26 mouse cellular contexts compared by ENCODE assay signal in the genomic region with DNA sequence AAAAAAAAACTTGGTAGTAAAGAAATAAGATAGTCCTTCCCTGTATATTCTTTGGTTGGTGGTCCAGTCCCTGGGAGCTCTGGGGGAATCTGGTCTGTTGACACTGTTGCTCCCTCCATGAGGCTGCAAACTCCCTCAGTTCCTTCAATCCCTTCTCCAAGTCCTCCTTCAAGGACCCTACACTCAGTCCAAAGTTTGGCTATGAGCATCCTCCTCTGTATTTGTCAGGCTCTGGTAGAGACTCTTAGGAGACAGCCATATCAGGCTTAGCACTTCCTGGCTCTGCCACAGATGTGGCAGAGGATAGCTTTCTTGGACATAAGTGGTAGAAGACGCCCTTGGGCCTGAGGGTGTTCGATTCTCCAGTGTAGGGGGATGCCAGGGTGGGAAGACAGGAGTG.
"Had no signal": no experiment of that assay in that cellular context is flagged by ENCODE, and none has a peak within 500 bp of the region (broad histone marks: within the 10 kb centered on the region; RNA-seq: fewer than 3 reads in every experiment).

No protein-coding gene starts in this region.

- H3K36me3 ChIP-seq: heart, embryonic 12.5 days; hindbrain, embryonic 10.5 days; hindbrain, embryonic 12.5 days; intestine, embryonic 15.5 days; kidney, embryonic 15.5 days; limb, embryonic 13.5 days; limb, embryonic 15.5 days; liver, embryonic 12.5 days had no signal

- H3K27me3 ChIP-seq: heart, embryonic 12.5 days; hindbrain, embryonic 12.5 days; intestine, embryonic 15.5 days; kidney, embryonic 15.5 days; limb, embryonic 13.5 days; limb, embryonic 15.5 days; liver, embryonic 12.5 days had no signal

- H3K27ac ChIP-seq: gastrocnemius, adult 2 months; heart, adult 2 months; hindbrain, embryonic 10.5 days; hindbrain, embryonic 12.5 days; hindbrain, embryonic 14.5 days; intestine, embryonic 15.5 days; kidney, embryonic 15.5 days; kidney, postnatal 0 days; limb, embryonic 13.5 days; limb, embryonic 15.5 days; liver, embryonic 12.5 days; liver, embryonic 14.5 days had no signal

- ATAC-seq: hindbrain, embryonic 16.5 days; intestine, embryonic 15.5 days; liver, embryonic 12.5 days had no signal

- H3K9ac ChIP-seq: heart, embryonic 12.5 days; hindbrain, embryonic 12.5 days; hindbrain, embryonic 14.5 days; intestine, embryonic 15.5 days; kidney, embryonic 15.5 days; limb, embryonic 13.5 days; limb, embryonic 15.5 days; liver, embryonic 12.5 days; liver, embryonic 14.5 days had no signal

- DNase-seq: gastrocnemius, adult 2 months; gastrocnemius, postnatal 10 days; gastrocnemius, postnatal 25 days; heart, adult 2 months; heart, postnatal 14 days; heart, postnatal 36 days; kidney, adult 11 months; kidney, adult 2 months; kidney, adult 9 months; kidney, postnatal 14 days; kidney, postnatal 36 days; layer of hippocampus, adult 9-11 months; layer of hippocampus, postnatal 36 days; left cerebral cortex, postnatal 4 days had no signal

- H3K4me2 ChIP-seq: heart, embryonic 12.5 days; hindbrain, embryonic 12.5 days; hindbrain, embryonic 14.5 days; intestine, embryonic 15.5 days; kidney, embryonic 15.5 days; limb, embryonic 13.5 days; limb, embryonic 15.5 days; liver, embryonic 12.5 days had no signal

- H3K4me3 ChIP-seq: gastrocnemius, adult 2 months; heart, adult 2 months; heart, embryonic 12.5 days; hindbrain, embryonic 10.5 days; hindbrain, embryonic 12.5 days; intestine, embryonic 15.5 days; kidney, embryonic 15.5 days; limb, embryonic 13.5 days; limb, embryonic 15.5 days; liver, embryonic 12.5 days had no signal

- H3K4me1 ChIP-seq: heart, embryonic 12.5 days; hindbrain, embryonic 10.5 days; hindbrain, embryonic 12.5 days; intestine, embryonic 15.5 days; kidney, embryonic 15.5 days; limb, embryonic 13.5 days; limb, embryonic 15.5 days; liver, embryonic 12.5 days had no signal

- H3K9me3 ChIP-seq: heart, embryonic 12.5 days; hindbrain, embryonic 10.5 days; hindbrain, embryonic 12.5 days; intestine, embryonic 15.5 days; kidney, embryonic 15.5 days; limb, embryonic 13.5 days; limb, embryonic 15.5 days; liver, embryonic 12.5 days had no signal
